Mouse (Mus musculus) midbrain, embryonic 11.5 days (tissue): ENCODE measurements around the gene S100a7a. TPM values are rescaled to one million over a fixed set of nuclear protein-coding genes. Genes with fewer than 3 reads are reported as not detected.

Experiments
- ATAC-seq: fragments of 200-750 bp; cut with Nextera tagmentation; 2 replicates; pipeline ENCODE4 v1.8.0; 2017; ENCODE audit warnings: moderate TSS enrichment, moderate library complexity; ENCODE audit not compliant: low FRiP score
- DNase-seq: peaks from one replicate; pipeline ENCODE4 v3.0.0; 2015; ENCODE audit warnings: low spot score; ENCODE audit errors: missing footprints
- H3K27ac ChIP-seq: fragments of 300-500 bp; sonication (generic); 2 replicates; pipeline ENCODE4 v1.5.1; 2014; ENCODE audit warnings: low read depth, low read length
- H3K27me3 ChIP-seq: fragments of 300-500 bp; sonication (generic); 2 replicates; pipeline ENCODE4 v1.6.1; 2014; ENCODE audit warnings: mild to moderate bottlenecking, low read length, moderate library complexity, mixed read lengths; ENCODE audit not compliant: control insufficient read depth, insufficient read depth
- H3K36me3 ChIP-seq: fragments of 300-500 bp; sonication (generic); 2 replicates; pipeline ENCODE4 v1.6.1; 2014; ENCODE audit warnings: mild to moderate bottlenecking, low read length, moderate library complexity, mixed read lengths; ENCODE audit not compliant: control insufficient read depth, insufficient read depth
- H3K4me1 ChIP-seq: fragments of 300-500 bp; sonication (generic); 2 replicates; pipeline ENCODE4 v1.6.1; 2014; ENCODE audit warnings: low read length; ENCODE audit not compliant: control insufficient read depth, insufficient read depth
- H3K4me2 ChIP-seq: fragments of 300-500 bp; sonication (generic); 2 replicates; pipeline ENCODE4 v1.6.1; 2014; ENCODE audit warnings: mild to moderate bottlenecking, moderate library complexity
- H3K4me3 ChIP-seq: fragments of 300-500 bp; sonication (generic); 2 replicates; pipeline ENCODE4 v1.5.1; 2014; ENCODE audit warnings: low read depth, low read length
- H3K9ac ChIP-seq: fragments of 300-500 bp; sonication (generic); 2 replicates; pipeline ENCODE4 v1.6.1; 2014; ENCODE audit warnings: low read length
- H3K9me3 ChIP-seq: fragments of 300-500 bp; sonication (generic); 2 replicates; pipeline ENCODE4 v1.6.1; 2016; ENCODE audit warnings: low read length; ENCODE audit not compliant: control insufficient read depth
- WGBS: fragments of 180-500 bp; shearing (Covaris S2); extraction: QIAGEN DNeasy Blood & Tissue Kit; methylation state at CpG from one replicate; pipeline ENCODE4 v1.1.7; 2014; 5-methylcytosine and 5-hydroxymethylcytosine counted together
- polyA plus RNA-seq: library from polyadenylated mRNA; unstranded; fragments of >200 nt; fragmentation: Nextera tagmentation; extraction: Ambion mirVana; gene quantifications from 2 replicates; pipeline ENCODE4 v1.2.1, GENCODE M21; 2014

Gene S100a7a
- polyA plus RNA-seq, 1 experiment from 2014 or later: not detected

DNA sequence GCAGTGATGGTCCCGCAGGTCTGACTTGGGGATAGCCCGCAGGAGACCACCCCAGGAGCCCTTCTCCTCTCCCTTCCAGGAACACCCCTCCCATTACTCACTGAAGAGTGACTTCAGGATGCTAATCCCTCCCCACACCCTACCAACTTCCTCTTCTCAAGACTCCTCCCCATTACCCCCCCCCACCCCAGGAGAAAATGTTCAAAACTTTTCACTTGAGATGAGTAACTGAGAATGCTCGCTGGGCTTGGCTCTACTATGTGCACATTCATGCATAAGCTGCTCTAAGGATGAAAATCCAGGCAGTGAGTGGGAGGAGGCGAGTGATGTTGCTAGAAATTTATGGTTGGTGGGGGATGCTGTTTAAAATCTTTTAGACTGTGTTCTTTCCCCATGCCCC lies 41.8 kb upstream of the S100a7a start:
- Histone ChIP-seq H3K4me2 (no peak overlapping the region), H3K27ac (no peak overlapping the region), H3K9ac (no peak overlapping the region), H3K36me3 (no peaks in the 10 kb centered on the region), H3K9me3 (no peaks in the 10 kb centered on the region), H3K27me3 (0 out of 2 replicates have a peak, but pooled peaks cover 2% of the 10 kb centered on the region), H3K4me1 (peaks cover 4% of the 10 kb centered on the region; the same call in 1 of the 2 replicates), H3K4me3 (no peak overlapping the region)
- no peak for ATAC-seq
- DNase-seq: peak; percentile 69
- 53% methylated on average over 4 of the region's 4 CpGs for WGBS

DNA sequence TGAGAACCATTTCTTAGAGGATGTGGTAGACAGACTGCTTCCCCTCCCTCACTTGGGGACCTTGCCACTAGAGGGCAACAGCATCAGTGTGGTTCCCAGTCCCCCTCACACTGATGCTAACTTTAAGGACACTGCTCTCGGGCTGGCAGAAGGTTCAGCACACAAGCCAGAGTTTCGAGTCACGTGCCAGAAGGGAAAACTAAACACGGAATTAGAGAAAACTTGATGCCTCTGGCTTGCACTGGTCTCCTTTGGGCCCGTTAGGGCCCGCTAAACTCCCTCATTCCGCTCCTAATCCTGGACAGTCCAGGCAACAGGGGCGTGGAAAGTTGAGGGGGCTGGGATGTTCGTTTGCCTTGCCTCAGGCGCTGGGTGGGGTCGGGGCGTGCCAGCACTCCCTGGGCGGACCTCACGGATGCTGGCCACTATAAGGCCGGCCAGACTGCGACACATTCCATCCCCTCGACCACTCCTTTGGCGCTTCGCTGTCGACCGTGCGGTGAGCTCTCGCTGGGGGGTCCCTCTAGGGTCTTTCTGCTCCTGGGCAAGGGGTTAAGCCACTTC lies 41.0 kb upstream of the S100a7a start, which contains the start of gene S100a6:
Gene S100a6, plus strand, starts transcription at position 155 of the 564 bp plus-strand sequence.
- Histone ChIP-seq H3K9ac (peak within 1 kb of the TSS; percentile 56), H3K4me1 (peaks cover 4% of the 10 kb centered on the region; the same call in 1 of the 2 replicates), H3K27ac (no peak within 1 kb of the TSS), H3K36me3 (no peaks in the 10 kb centered on the region), H3K9me3 (no peaks in the 10 kb centered on the region), H3K4me2 (peak within 1 kb of the TSS; percentile 68), H3K4me3 (peak within 1 kb of the TSS; percentile 20), H3K27me3 (0 out of 2 replicates have a peak, but pooled peaks cover 2% of the 10 kb centered on the region)
- WGBS: under 1% methylated on average over 23 of the region's 23 CpGs
- peak; percentile 84 for ATAC-seq
- peak; percentile 92 for DNase-seq

DNA sequence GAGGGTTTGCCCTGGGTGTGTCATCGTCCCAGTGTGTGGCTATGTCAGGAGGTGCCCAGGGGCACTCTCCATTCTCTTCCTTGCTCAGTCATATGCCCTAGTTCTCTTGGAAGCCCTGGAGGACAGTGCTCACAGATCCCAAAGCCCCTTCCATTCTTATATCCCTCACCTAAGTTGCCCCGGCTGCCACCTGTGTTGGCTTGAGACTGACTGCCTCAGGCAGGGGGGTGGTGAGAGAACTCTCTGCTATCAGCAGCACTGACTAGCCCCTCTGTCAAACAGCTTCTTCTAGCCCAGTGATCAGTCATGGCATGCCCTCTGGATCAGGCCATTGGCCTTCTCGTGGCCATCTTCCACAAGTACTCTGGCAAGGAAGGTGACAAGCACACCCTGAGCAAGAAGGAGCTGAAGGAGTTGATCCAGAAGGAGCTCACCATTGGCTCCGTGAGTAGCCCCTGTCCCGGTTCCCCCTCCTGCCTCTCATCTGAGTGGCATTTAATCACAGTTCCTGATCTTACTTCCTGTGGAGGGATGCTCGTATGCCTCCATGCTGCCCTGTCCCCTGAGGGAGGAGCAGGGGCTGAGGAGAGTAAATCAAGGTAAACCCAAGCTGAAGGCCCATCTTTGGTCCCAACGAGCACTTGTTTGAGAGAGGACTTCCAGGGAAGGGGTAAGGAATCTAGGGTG lies 40.2 kb upstream of the S100a7a start:
- H3K9ac ChIP-seq: no peak overlapping the region
- 0 out of 2 replicates have a peak, but pooled peaks cover 2% of the 10 kb centered on the region for H3K27me3 ChIP-seq
- 72% methylated on average over 7 of the region's 7 CpGs for WGBS
- no peaks in the 10 kb centered on the region for H3K9me3 ChIP-seq
- DNase-seq: peak; percentile 81
- no peak overlapping the region for H3K4me3 ChIP-seq
- ATAC-seq: no peak
- H3K4me1 ChIP-seq: peaks cover 4% of the 10 kb centered on the region; the same call in 1 of the 2 replicates
- H3K4me2 ChIP-seq: peak overlapping the region; percentile 68
- no peaks in the 10 kb centered on the region for H3K36me3 ChIP-seq
- no peak overlapping the region for H3K27ac ChIP-seq

DNA sequence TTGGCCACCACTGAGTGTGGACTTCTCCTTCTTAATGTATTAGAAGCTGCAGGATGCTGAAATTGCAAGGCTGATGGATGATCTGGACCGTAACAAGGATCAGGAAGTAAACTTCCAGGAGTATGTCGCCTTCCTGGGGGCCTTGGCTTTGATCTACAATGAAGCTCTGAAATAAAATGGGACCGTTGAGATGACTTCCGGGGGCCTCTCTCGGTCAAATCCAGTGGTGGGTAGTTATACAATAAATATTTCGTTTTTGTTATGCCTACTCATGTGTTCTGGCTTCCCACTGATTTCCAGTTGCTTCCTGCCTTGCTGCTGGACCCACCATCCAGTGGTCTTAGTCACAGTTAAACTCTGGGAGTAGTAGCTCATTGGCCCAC lies 39.7 kb upstream of the S100a7a start:
- Histone ChIP-seq H3K4me3 (no peak overlapping the region), H3K4me1 (peaks cover 4% of the 10 kb centered on the region; the same call in 1 of the 2 replicates), H3K36me3 (no peaks in the 10 kb centered on the region), H3K27ac (no peak overlapping the region), H3K27me3 (0 out of 2 replicates have a peak, but pooled peaks cover 2% of the 10 kb centered on the region), H3K4me2 (no peak overlapping the region), H3K9ac (no peak overlapping the region), H3K9me3 (no peaks in the 10 kb centered on the region)
- 88% methylated on average over 6 of the region's 6 CpGs for WGBS
- DNase-seq (peak; percentile 65), ATAC-seq (no peak)

DNA sequence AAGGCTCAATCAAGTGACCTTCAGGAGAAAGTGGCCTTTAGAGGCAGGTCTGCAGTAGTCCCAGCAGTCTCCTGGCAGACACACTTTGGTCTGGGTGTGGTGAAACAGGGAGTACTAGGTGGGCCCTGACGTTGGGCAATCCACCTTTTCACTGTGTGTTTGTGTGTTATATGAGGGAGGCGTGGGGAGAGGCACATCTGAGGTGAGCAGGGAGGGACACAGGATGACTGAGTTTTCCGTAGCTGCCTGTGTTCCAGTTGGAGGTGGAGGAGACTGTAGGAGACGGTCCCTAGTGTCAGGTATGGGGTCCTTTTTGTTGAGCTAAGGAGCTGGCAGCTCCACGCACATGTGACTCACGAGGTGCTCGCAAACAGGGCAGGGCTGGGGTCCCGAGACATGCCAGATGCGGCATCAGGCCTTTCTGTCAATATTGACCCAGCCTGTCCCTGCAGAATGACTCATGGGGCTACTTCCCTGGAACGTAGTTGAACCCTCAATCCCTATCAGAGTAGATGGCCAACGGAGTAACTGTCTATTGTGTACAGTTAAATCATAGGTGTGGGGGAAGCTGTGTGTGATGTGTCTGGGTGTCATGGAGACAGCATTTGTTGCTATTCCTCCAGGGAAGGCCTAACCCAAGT lies 39.1 kb upstream of the S100a7a start:
- no peaks in the 10 kb centered on the region for H3K36me3 ChIP-seq
- H3K9me3 ChIP-seq: no peaks in the 10 kb centered on the region
- no peak overlapping the region for H3K4me2 ChIP-seq
- 0 out of 2 replicates have a peak, but pooled peaks cover 2% of the 10 kb centered on the region for H3K27me3 ChIP-seq
- H3K27ac ChIP-seq: no peak overlapping the region
- peaks cover 4% of the 10 kb centered on the region; the same call in 1 of the 2 replicates for H3K4me1 ChIP-seq
- peak; percentile 70 for DNase-seq
- no peak overlapping the region for H3K9ac ChIP-seq
- ATAC-seq: no peak
- H3K4me3 ChIP-seq: no peak overlapping the region
- WGBS: 85% methylated on average over 11 of the region's 11 CpGs

DNA sequence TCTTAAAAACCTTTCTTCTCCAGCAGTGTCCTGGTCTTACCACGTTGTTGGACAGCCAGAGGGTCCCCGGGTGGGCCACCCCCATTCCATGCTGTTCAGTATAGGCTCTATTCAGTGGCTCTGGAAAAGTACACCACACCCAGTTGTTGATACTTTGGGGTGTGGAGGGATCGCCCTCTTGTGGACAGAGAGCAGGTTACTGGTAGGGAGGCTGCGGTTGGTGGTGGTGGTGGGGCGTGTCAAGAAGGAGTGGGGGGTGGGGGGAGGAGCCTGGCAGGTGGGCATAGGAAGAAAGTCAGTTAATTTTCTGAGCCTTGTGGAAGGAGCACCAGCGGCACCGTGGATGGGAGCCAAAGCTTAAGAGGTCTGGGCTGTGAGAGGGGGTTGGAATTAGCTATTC lies 38.4 kb upstream of the S100a7a start:
- H3K9me3 ChIP-seq: no peaks in the 10 kb centered on the region
- peak; percentile 28; the same call in 1 of the 2 replicates for ATAC-seq
- no peaks in the 10 kb centered on the region for H3K36me3 ChIP-seq
- no peak overlapping the region for H3K4me2 ChIP-seq
- H3K4me1 ChIP-seq: peaks cover 4% of the 10 kb centered on the region; the same call in 1 of the 2 replicates
- no peak overlapping the region for H3K4me3 ChIP-seq
- H3K27me3 ChIP-seq: 0 out of 2 replicates have a peak, but pooled peaks cover 2% of the 10 kb centered on the region
- H3K27ac ChIP-seq: no peak overlapping the region
- no peak overlapping the region for H3K9ac ChIP-seq
- WGBS: 12% methylated on average over 7 of the region's 7 CpGs
- DNase-seq: peak; percentile 86

DNA sequence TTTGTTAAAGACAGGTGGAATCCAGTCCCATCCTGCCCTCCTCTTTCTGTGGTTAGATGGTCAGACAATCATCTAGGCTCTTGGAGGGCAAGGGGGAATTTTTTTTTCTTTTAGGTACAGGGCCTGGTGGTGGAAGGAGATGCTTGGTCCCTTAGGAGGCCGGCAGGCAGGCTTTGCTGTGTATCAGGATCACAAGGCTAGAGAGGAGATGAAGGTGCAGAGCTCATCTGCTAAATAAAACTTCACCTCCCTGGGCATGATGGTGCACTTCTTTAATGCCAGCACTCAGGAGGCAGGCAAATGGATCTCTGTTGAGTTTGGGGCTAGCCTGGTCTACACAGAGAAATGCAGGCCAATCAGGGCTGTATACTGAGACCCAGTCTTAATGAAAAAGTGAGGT lies 37.9 kb upstream of the S100a7a start:
- no peak for ATAC-seq
- H3K4me2 ChIP-seq: no peak overlapping the region

DNA sequence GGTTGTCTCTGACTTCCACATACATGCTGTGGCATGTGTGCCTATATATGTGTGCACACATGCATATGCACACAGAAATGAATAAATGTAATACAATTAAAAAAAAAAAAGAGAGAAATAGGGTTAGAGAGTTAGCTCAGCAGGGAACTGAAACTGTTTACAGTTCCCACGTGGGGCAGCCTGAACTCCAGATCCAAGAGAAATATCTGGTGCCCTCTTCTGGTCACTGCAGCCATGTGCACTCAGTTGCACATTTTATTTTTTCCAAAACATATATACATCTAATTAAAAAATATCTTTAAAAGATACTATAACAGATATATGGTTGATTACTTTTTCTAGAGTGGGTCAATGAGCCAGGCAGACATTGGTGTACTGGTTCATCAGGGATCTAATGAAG lies 36.2 kb upstream of the S100a7a start:
- 14% methylated on average over 1 of the region's 1 CpGs for WGBS
- peaks cover 4% of the 10 kb centered on the region; the same call in 1 of the 2 replicates for H3K4me1 ChIP-seq
- no peak overlapping the region for H3K27ac ChIP-seq
- no peaks in the 10 kb centered on the region for H3K9me3 ChIP-seq
- DNase-seq (no peak), ATAC-seq (no peak)
- no peak overlapping the region for H3K4me2 ChIP-seq
- H3K27me3 ChIP-seq: 0 out of 2 replicates have a peak, but pooled peaks cover 2% of the 10 kb centered on the region
- no peaks in the 10 kb centered on the region for H3K36me3 ChIP-seq
- H3K9ac ChIP-seq: no peak overlapping the region
- H3K4me3 ChIP-seq: no peak overlapping the region

More for the DNA sequence above, 37.9 kb upstream of the S100a7a start:
- H3K4me3 ChIP-seq: no peak overlapping the region
- no peaks in the 10 kb centered on the region for H3K9me3 ChIP-seq
- 81% methylated on average over 1 of the region's 1 CpGs for WGBS
- H3K9ac ChIP-seq: no peak overlapping the region
- H3K4me1 ChIP-seq: peaks cover 4% of the 10 kb centered on the region; the same call in 1 of the 2 replicates
- no peak overlapping the region for H3K27ac ChIP-seq
- DNase-seq: no peak
- 0 out of 2 replicates have a peak, but pooled peaks cover 2% of the 10 kb centered on the region for H3K27me3 ChIP-seq
- no peaks in the 10 kb centered on the region for H3K36me3 ChIP-seq
